Mouse (Mus musculus): ENCODE measurements around the gene Mettl7a2.

The Mettl7a2 gene

GRCm38 (mm10) chr15:100395561-100395960 is 42.6 kb downstream of the Mettl7a2 start:
- DNase-seq (ENCODE audit: low spot score in 2 of 2): no peak

DNA sequence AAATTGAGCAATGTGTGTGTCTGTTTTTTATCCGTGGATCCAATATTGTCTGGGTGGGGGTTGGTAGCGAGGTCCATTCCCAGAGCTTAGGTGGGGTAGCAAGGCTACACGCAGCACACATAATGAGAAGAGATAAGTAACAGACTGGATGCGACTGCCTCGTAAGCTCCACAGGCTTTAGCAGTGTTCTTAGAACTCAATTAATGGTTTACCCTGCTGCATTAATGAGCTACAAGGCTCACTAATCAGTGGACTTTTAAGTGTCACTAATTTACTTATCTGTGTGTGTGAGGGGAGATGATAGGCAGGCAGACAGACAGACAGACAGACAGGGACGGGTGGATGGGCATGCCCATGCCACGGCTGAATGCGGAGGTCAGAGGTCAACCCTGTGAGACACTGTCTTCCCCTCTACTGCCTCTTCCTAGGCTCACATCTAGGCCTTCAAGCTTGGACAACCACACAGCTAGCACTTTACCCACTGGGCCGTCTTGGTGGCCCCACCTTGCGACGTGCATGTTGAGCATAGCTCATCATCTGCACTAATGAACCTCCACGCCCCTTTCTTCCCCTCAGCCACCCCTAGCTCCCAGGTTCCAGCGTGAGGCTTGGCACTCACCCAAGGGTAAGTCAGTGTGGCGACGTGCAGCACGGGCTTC is 47.7 kb downstream of the Mettl7a2 start:
- no peak for DNase-seq (ENCODE audit: low spot score in 2 of 2)

DNA sequence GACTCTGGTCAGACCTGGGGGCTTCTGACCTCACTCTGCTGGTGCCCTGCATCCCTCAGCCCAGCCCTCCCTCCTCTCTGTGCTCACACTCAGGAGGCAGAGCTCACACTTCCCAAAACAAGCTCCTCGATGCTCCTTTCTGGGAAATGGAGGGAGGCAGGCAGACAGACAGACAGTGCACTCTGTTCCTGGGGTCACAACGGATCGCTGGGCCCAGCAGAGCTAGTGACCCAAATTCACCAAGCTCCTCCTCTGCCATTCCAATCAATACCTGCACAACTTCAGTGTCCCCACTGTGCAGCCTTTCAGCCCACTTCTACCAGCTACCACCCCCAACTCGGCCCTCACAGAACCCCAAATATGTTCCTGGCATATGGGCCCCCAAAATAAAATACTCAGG is 48.8 kb downstream of the Mettl7a2 start:
- DNase-seq (ENCODE audit: low spot score in 2 of 2): no peak

- DNase-seq (ENCODE audit: low spot score in 2 of 2): no peak
Measured at GRCm38 (mm10) chr15:100402347-100402746, 49.3 kb downstream of the Mettl7a2 start.

- DNase-seq (ENCODE audit: low spot score in 2 of 2): no peak
Measured at GRCm38 (mm10) chr15:100402798-100403197, 49.8 kb downstream of the Mettl7a2 start.

GRCm38 (mm10) chr15:100403318-100404000 is 50.5 kb downstream of the Mettl7a2 start:
- no peak for DNase-seq (ENCODE audit: low spot score in 2 of 2)

GRCm38 (mm10) chr15:100406088-100406487 is 53.1 kb downstream of the Mettl7a2 start:
- no peak for DNase-seq (ENCODE audit: low spot score in 2 of 2)

DNA sequence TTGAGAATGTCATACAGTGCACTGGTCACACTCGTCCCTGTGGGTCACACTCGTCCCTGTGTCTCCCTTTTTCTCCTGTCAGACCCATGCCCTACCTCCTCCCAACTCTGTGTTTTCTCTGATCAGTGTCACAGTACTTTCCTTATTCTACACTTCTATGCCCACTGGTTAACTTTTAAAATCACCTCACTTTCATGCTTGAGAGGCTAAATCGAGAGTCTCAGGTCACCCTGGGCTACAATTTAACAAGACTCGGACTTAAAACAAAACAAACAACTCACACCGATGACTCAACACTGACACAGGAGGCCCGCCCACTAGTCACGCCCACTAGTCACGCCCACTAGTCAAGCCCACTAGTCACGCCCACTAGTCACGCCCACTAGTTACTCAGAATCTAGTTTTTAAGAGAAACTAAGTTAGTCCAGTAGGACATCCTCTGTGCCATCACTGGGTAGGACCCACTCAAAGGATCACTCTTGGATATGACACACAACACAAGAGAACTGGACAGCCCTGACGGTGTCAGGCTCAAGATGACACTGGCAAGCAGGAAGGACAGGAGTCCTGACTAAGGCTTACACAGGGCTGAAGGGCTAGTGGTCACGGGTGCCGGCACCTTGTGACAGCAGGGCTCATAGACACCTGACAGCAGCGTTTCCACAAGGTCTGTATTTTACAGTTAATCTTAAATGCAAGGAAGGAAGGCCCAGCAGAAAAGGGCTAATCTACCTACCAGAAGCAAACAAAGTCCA is 58.1 kb downstream of the Mettl7a2 start:
- peak; percentile 44 to 62 for DNase-seq (ENCODE audit: low spot score in 2 of 2)
